Mouse (Mus musculus): Measurements from ENCODE around the gene Hist1h2bh. TPM values are rescaled to one million over a fixed set of nuclear protein-coding genes. Genes with fewer than 3 reads are reported as not detected.

The Hist1h2bh gene
- polyA plus RNA-seq, 1 experiment from 2014 or later, result 0.94 TPM

- Histone ChIP-seq H3K27me3 (replicated peaks; ENCODE audit: control insufficient read depth, insufficient read depth, low read length) (no peaks in the 10 kb centered on the region), H3K27ac (ENCODE audit: low read length) (no peak overlapping the region), H3K9me3 (ENCODE audit: control insufficient read depth, low read length) (no peaks in the 10 kb centered on the region), H3K4me2 (ENCODE audit: low read depth, low read length) (no peak overlapping the region), H3K36me3 (ENCODE audit: control insufficient read depth, insufficient read depth, low read length) (no peaks in the 10 kb centered on the region), H3K4me3 (ENCODE audit: low read length) (no peak overlapping the region), H3K9ac (ENCODE audit: low read depth, low read length) (no peak overlapping the region), H3K4me1 (ENCODE audit: control insufficient read depth, insufficient read depth, low read length) (peaks cover 6% of the 10 kb centered on the region; the same call in 1 of the 2 replicates)
- ATAC-seq, result no peak
- 78% methylated on average over 5 of the region's 5 CpGs for WGBS
Observed at GRCm38 (mm10) chr13:23515281-23515680, 27.9 kb downstream of the Hist1h2bh start.

- no peak for ATAC-seq
- no peaks in the 10 kb centered on the region for H3K27me3 ChIP-seq (replicated peaks; ENCODE audit: control insufficient read depth, insufficient read depth, low read length)
- no peak overlapping the region for H3K27ac ChIP-seq (ENCODE audit: low read length)
- H3K9me3 ChIP-seq (ENCODE audit: control insufficient read depth, low read length), result no peaks in the 10 kb centered on the region
- H3K4me2 ChIP-seq (ENCODE audit: low read depth, low read length), result no peak overlapping the region
- H3K4me3 ChIP-seq (ENCODE audit: low read length), result no peak overlapping the region
- 92% methylated on average over 1 of the region's 1 CpGs for WGBS
- no peak overlapping the region for H3K9ac ChIP-seq (ENCODE audit: low read depth, low read length)
- H3K36me3 ChIP-seq (ENCODE audit: control insufficient read depth, insufficient read depth, low read length), result no peaks in the 10 kb centered on the region
- peaks cover 13% of the 10 kb centered on the region; the same call in 1 of the 2 replicates for H3K4me1 ChIP-seq (ENCODE audit: control insufficient read depth, insufficient read depth, low read length)
Observed at GRCm38 (mm10) chr13:23513517-23513916, 29.7 kb downstream of the Hist1h2bh start.

- H3K9ac ChIP-seq (ENCODE audit: low read depth, low read length), result no peak overlapping the region
- peaks cover 13% of the 10 kb centered on the region; the same call in 1 of the 2 replicates for H3K4me1 ChIP-seq (ENCODE audit: control insufficient read depth, insufficient read depth, low read length)
- no peak overlapping the region for H3K4me3 ChIP-seq (ENCODE audit: low read length)
- H3K9me3 ChIP-seq (ENCODE audit: control insufficient read depth, low read length), result no peaks in the 10 kb centered on the region
- H3K36me3 ChIP-seq (ENCODE audit: control insufficient read depth, insufficient read depth, low read length), result no peaks in the 10 kb centered on the region
- H3K27ac ChIP-seq (ENCODE audit: low read length), result no peak overlapping the region
- 42% methylated on average over 1 of the region's 1 CpGs for WGBS
- no peaks in the 10 kb centered on the region for H3K27me3 ChIP-seq (replicated peaks; ENCODE audit: control insufficient read depth, insufficient read depth, low read length)
- peak; percentile 77 for ATAC-seq
- H3K4me2 ChIP-seq (ENCODE audit: low read depth, low read length), result no peak overlapping the region
Observed at GRCm38 (mm10) chr13:23510127-23510526, 33.1 kb downstream of the Hist1h2bh start.

DNA sequence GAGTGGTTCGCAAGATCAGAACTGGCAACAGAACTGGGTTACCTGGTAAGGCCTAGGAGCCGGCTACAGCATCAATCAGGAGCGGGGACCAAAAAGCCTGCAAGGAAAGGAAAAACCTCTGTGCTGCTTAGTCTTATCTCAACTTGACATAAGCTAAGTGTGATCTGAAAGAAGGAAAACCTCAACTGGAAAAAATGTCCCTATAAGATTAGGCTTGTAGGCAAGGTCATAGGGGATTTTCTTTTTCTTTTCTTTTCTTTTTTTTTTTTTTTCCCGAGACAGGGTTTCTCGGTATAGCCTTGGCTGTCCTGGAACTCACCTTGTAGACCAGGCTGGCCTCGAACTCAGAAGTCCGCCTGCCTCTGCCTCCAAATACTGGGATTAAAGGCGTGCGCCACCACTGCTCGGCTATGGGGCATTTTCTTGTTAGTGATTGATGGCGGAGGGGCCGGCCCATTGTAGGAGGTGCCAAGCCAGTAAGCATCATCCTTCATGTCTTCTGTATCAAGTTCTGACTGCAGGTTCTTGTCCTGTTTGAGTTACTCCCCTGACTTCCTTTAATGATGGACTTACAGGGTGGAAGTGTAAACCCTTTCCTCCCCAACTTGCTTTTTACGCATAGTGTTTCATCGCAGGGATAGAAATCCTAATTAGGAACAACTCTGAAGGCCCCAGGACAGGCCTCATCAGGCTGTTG lies 36.2 kb downstream of the Hist1h2bh start:
- H3K9me3 ChIP-seq (ENCODE audit: control insufficient read depth, low read length), result no peaks in the 10 kb centered on the region
- no peak for ATAC-seq
- no peak overlapping the region for H3K9ac ChIP-seq (ENCODE audit: low read depth, low read length)
- no peaks in the 10 kb centered on the region for H3K36me3 ChIP-seq (ENCODE audit: control insufficient read depth, insufficient read depth, low read length)
- no peaks in the 10 kb centered on the region for H3K27me3 ChIP-seq (replicated peaks; ENCODE audit: control insufficient read depth, insufficient read depth, low read length)
- WGBS, result 42% methylated on average over 14 of the region's 14 CpGs
- H3K27ac ChIP-seq (ENCODE audit: low read length), result no peak overlapping the region
- H3K4me2 ChIP-seq (ENCODE audit: low read depth, low read length), result peak overlapping the region; percentile 4; the same call in 1 of the 2 replicates
- no peak overlapping the region for H3K4me3 ChIP-seq (ENCODE audit: low read length)
- peaks cover 16% of the 10 kb centered on the region; the same call in 1 of the 2 replicates for H3K4me1 ChIP-seq (ENCODE audit: control insufficient read depth, insufficient read depth, low read length)

DNA sequence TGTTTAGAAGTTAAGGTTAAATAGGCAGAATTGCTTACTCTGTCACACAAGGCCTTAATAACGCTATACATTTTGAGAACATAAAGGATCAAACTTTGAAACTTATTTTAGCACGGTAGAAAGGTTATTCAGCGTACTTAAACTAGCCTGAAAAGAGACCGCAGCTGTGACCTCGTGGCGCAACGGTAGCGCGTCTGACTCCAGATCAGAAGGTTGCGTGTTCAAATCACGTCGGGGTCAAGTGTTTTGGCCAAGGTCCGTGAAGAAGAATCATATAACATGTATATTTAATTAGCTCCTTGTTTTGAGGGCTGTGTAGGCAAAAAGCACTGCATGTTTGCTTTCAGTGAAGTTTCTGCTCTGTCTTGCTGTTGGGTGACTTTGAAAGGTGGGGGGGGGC lies 36.8 kb downstream of the Hist1h2bh start:
- Histone ChIP-seq H3K9me3 (ENCODE audit: control insufficient read depth, low read length) (no peaks in the 10 kb centered on the region), H3K4me1 (ENCODE audit: control insufficient read depth, insufficient read depth, low read length) (peaks cover 16% of the 10 kb centered on the region; the same call in 1 of the 2 replicates), H3K4me3 (ENCODE audit: low read length) (peak overlapping the region; percentile 31; the same call in 1 of the 2 replicates), H3K27me3 (replicated peaks; ENCODE audit: control insufficient read depth, insufficient read depth, low read length) (no peaks in the 10 kb centered on the region), H3K27ac (ENCODE audit: low read length) (no peak overlapping the region), H3K4me2 (ENCODE audit: low read depth, low read length) (peak overlapping the region; percentile 53), H3K9ac (ENCODE audit: low read depth, low read length) (no peak overlapping the region), H3K36me3 (ENCODE audit: control insufficient read depth, insufficient read depth, low read length) (no peaks in the 10 kb centered on the region)
- 17% methylated on average over 13 of the region's 13 CpGs for WGBS
- ATAC-seq, result peak; percentile 35; the same call in 1 of the 2 replicates

- ATAC-seq, result no peak
- Histone ChIP-seq H3K4me2 (ENCODE audit: low read depth, low read length) (peak overlapping the region; percentile 53), H3K4me3 (ENCODE audit: low read length) (peak overlapping the region; percentile 31), H3K4me1 (ENCODE audit: control insufficient read depth, insufficient read depth, low read length) (peaks cover 16% of the 10 kb centered on the region; the same call in 1 of the 2 replicates), H3K27ac (ENCODE audit: low read length) (0 out of 2 replicates have a peak overlapping the region, but pooled peaks have one; percentile 2), H3K36me3 (ENCODE audit: control insufficient read depth, insufficient read depth, low read length) (no peaks in the 10 kb centered on the region), H3K27me3 (replicated peaks; ENCODE audit: control insufficient read depth, insufficient read depth, low read length) (no peaks in the 10 kb centered on the region), H3K9ac (ENCODE audit: low read depth, low read length) (0 out of 2 replicates have a peak overlapping the region, but pooled peaks have one; percentile 41), H3K9me3 (ENCODE audit: control insufficient read depth, low read length) (no peaks in the 10 kb centered on the region)
- WGBS, result 20% methylated on average over 14 of the region's 14 CpGs
Observed at GRCm38 (mm10) chr13:23505662-23506345, 37.4 kb downstream of the Hist1h2bh start.

- H3K36me3 ChIP-seq (ENCODE audit: control insufficient read depth, insufficient read depth, low read length), result no peaks in the 10 kb centered on the region
- H3K4me1 ChIP-seq (ENCODE audit: control insufficient read depth, insufficient read depth, low read length), result peaks cover 10% of the 10 kb centered on the region; the same call in 1 of the 2 replicates
- no peak overlapping the region for H3K27ac ChIP-seq (ENCODE audit: low read length)
- H3K9me3 ChIP-seq (ENCODE audit: control insufficient read depth, low read length), result no peaks in the 10 kb centered on the region
- H3K27me3 ChIP-seq (replicated peaks; ENCODE audit: control insufficient read depth, insufficient read depth, low read length), result no peaks in the 10 kb centered on the region
- no peak overlapping the region for H3K4me3 ChIP-seq (ENCODE audit: low read length)
- H3K9ac ChIP-seq (ENCODE audit: low read depth, low read length), result no peak overlapping the region
- ATAC-seq, result no peak
- 4% methylated on average over 9 of the region's 9 CpGs for WGBS
- H3K4me2 ChIP-seq (ENCODE audit: low read depth, low read length), result peak overlapping the region; percentile 7; the same call in 1 of the 2 replicates
Observed at GRCm38 (mm10) chr13:23503797-23504196, 39.4 kb downstream of the Hist1h2bh start.

DNA sequence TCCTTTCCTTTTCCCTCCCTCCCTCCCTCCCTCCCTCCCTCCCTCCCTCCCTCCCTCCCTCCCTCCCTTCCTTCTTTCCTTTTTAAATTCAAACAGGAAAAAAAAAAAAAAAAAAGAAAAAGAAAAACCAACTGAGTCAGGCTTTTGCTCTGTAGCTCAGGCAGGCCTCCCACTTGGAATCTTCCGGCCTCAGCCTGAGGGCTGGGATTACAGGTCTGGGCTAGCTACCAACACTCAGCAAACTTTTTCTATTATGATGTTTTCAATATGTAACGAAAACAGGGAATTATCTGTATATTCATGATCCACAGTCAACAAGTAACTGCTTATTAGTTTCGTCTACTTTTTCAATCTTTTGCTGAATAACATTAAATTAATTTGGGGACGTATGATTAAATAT lies 40.3 kb downstream of the Hist1h2bh start:
- no peak for ATAC-seq
- no peaks in the 10 kb centered on the region for H3K9me3 ChIP-seq (ENCODE audit: control insufficient read depth, low read length)
- H3K4me1 ChIP-seq (ENCODE audit: control insufficient read depth, insufficient read depth, low read length), result peaks cover 14% of the 10 kb centered on the region; the same call in 1 of the 2 replicates
- no peak overlapping the region for H3K4me2 ChIP-seq (ENCODE audit: low read depth, low read length)
- H3K27ac ChIP-seq (ENCODE audit: low read length), result no peak overlapping the region
- WGBS, result 68% methylated on average over 4 of the region's 4 CpGs
- no peak overlapping the region for H3K4me3 ChIP-seq (ENCODE audit: low read length)
- no peaks in the 10 kb centered on the region for H3K36me3 ChIP-seq (ENCODE audit: control insufficient read depth, insufficient read depth, low read length)
- H3K27me3 ChIP-seq (replicated peaks; ENCODE audit: control insufficient read depth, insufficient read depth, low read length), result no peaks in the 10 kb centered on the region
- H3K9ac ChIP-seq (ENCODE audit: low read depth, low read length), result no peak overlapping the region

DNA sequence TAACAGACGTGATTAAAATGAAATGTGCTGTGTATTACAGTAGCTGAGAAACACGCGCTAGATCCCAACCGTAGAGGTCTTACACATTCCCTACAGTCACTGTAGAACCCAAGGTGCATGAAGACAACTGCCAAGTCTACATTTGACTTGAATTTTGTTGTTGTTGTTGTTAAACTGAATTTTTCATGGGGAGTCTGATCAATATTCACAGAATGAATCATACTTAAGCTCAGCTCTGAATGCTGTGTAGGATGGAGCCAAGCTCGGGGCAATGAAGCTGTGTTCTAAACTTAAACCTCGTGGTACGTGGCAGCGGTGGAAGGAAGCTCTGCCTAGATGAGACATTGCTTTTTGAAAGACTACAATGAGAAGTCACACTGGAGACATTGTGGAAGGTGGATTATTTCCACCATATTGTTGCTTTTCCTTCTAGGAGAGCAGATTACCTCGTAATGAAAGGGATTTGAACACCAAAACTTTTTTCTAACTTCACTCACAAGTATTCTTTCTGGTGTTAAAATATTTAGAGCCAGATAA lies 41.1 kb downstream of the Hist1h2bh start:
- H3K9ac ChIP-seq (ENCODE audit: low read depth, low read length), result no peak overlapping the region
- H3K9me3 ChIP-seq (ENCODE audit: control insufficient read depth, low read length), result no peaks in the 10 kb centered on the region
- H3K4me1 ChIP-seq (ENCODE audit: control insufficient read depth, insufficient read depth, low read length), result peaks cover 17% of the 10 kb centered on the region; the same call in 1 of the 2 replicates
- no peak for ATAC-seq
- H3K4me2 ChIP-seq (ENCODE audit: low read depth, low read length), result peak overlapping the region; percentile 14
- peak overlapping the region; percentile 2; the same call in 1 of the 2 replicates for H3K4me3 ChIP-seq (ENCODE audit: low read length)
- WGBS, result 47% methylated on average over 9 of the region's 9 CpGs
- no peak overlapping the region for H3K27ac ChIP-seq (ENCODE audit: low read length)
- no peaks in the 10 kb centered on the region for H3K36me3 ChIP-seq (ENCODE audit: control insufficient read depth, insufficient read depth, low read length)
- H3K27me3 ChIP-seq (replicated peaks; ENCODE audit: control insufficient read depth, insufficient read depth, low read length), result no peaks in the 10 kb centered on the region

Data from intestine, embryonic 16.5 days (tissue).